Mouse (Mus musculus) heart, adult 2 months (tissue): ENCODE data around the gene Hjurp. TPM values are rescaled to one million over a fixed set of nuclear protein-coding genes. Genes with fewer than 3 reads are reported as not detected.

ENCODE experiments used
- DNase-seq, 2 experiments: peaks; one replicate each; pipeline ENCODE4 v3.0.0; 2021
- H3K27ac ChIP-seq: fragments of 200-600 bp; 2 replicates; pipeline ENCODE4 v1.8.1; 2022
- H3K27me3 ChIP-seq: fragments of 200-500 bp; 2 replicates; pipeline ENCODE4 v1.6.1; 2012; ENCODE audit warnings: mild to moderate bottlenecking, low read length, inconsistent platforms, mixed read lengths; ENCODE audit not compliant: control insufficient read depth, insufficient read depth
- H3K36me3 ChIP-seq: fragments of 200-500 bp; 2 replicates; pipeline ENCODE4 v1.6.1; 2012; ENCODE audit warnings: low read length, inconsistent platforms; ENCODE audit not compliant: control insufficient read depth, insufficient read depth
- H3K4me1 ChIP-seq: fragments of 200-500 bp; 2 replicates; pipeline ENCODE4 v1.6.1; 2011; ENCODE audit warnings: low read length; ENCODE audit not compliant: control insufficient read depth, insufficient read depth
- H3K4me3 ChIP-seq: fragments of 200-600 bp; 2 replicates; pipeline ENCODE4 v1.8.1; 2022
- H3K79me2 ChIP-seq: fragments of 200-500 bp; replicated peaks from 2 replicates; pipeline ENCODE4 v1.6.1; 2012; ENCODE audit warnings: mild to moderate bottlenecking, inconsistent platforms, low read length, moderate library complexity, mixed read lengths; ENCODE audit not compliant: control insufficient read depth, insufficient read depth
- H3K9ac ChIP-seq: fragments of 200-500 bp; 2 replicates; pipeline ENCODE4 v1.6.1; 2012; ENCODE audit warnings: low read depth, mild to moderate bottlenecking, control low read depth, inconsistent platforms, low read length, mixed read lengths
- CTCF ChIP-seq: fragments of 200-600 bp; IDR thresholded peaks from 2 replicates; pipeline ENCODE4 v1.8.1; 2022; ENCODE audit warnings: antibody characterized with exemption, mild to moderate bottlenecking, moderate library complexity
- EP300 ChIP-seq: fragments of 200-500 bp; IDR thresholded peaks from 2 replicates; pipeline ENCODE4 v1.6.1; 2011; ENCODE audit warnings: low read depth, low read length, control low read depth; ENCODE audit not compliant: insufficient read depth
- POLR2A ChIP-seq: fragments of 200-500 bp; IDR thresholded peaks from 2 replicates; pipeline ENCODE4 v1.6.1; 2011; ENCODE audit warnings: mild to moderate bottlenecking, low read depth, low read length, control low read depth; ENCODE audit not compliant: insufficient read depth
- WGBS: fragments of 180-500 bp; shearing (Covaris S2); methylation state at CpG from one replicate; pipeline ENCODE4 v1.1.7; 2018; 5-methylcytosine and 5-hydroxymethylcytosine counted together
- intact Hi-C: fragments of 180-260 bp; cut with DNase I; formaldehyde crosslinking; loops from one replicate; pipeline ENCODE4 v1.15.1; 2025
- polyA plus RNA-seq: library from polyadenylated mRNA; depleted of rRNA; stranded (reverse); fragments of >200 nt; gene quantifications from 2 replicates; pipeline ENCODE4 v1.2.3, GENCODE M21; 2012
- total RNA-seq, 2 experiments: library from RNA; stranded (reverse); gene quantifications; 2 replicates each; pipeline ENCODE4 v1.2.3; 2021

Hjurp gene
- total and polyA plus RNA-seq, 3 experiments, result 8.7 to 23.9 (median 11.5) TPM

GRCm38 (mm10) chr1:88220336-88220735 is 57.1 kb downstream of the Hjurp start:
- peak in 1 of 2 experiments; percentile 17 for DNase-seq
- Histone ChIP-seq H3K9ac (no peak overlapping the region), H3K36me3 (no peaks in the 10 kb centered on the region), H3K79me2 (no peaks in the 10 kb centered on the region), H3K27me3 (no peaks in the 10 kb centered on the region), H3K4me1 (no peaks in the 10 kb centered on the region), H3K4me3 (no peak overlapping the region), H3K27ac (no peak overlapping the region)
- intact Hi-C loops, result no loop called here
- TF ChIP-seq POLR2A, result no peak
- TF ChIP-seq CTCF, result no peak
- no peak for TF ChIP-seq EP300

GRCm38 (mm10) chr1:88219054-88219453 is 58.4 kb downstream of the Hjurp start:
- intact Hi-C loops, result no loop called here
- DNase-seq, result no peak
- Histone ChIP-seq H3K27ac (no peak overlapping the region), H3K36me3 (no peaks in the 10 kb centered on the region), H3K79me2 (no peaks in the 10 kb centered on the region), H3K27me3 (no peaks in the 10 kb centered on the region), H3K4me1 (no peaks in the 10 kb centered on the region), H3K9ac (no peak overlapping the region), H3K4me3 (no peak overlapping the region)
- no peak for TF ChIP-seq EP300
- no peak for TF ChIP-seq POLR2A
- no peak for TF ChIP-seq CTCF
- WGBS, result 15% methylated on average over 1 of the region's 1 CpGs

GRCm38 (mm10) chr1:88218591-88218990 is 58.8 kb downstream of the Hjurp start:
- TF ChIP-seq EP300 (no peak), POLR2A (no peak), CTCF (no peak)
- intact Hi-C loops, result no loop called here

DNA sequence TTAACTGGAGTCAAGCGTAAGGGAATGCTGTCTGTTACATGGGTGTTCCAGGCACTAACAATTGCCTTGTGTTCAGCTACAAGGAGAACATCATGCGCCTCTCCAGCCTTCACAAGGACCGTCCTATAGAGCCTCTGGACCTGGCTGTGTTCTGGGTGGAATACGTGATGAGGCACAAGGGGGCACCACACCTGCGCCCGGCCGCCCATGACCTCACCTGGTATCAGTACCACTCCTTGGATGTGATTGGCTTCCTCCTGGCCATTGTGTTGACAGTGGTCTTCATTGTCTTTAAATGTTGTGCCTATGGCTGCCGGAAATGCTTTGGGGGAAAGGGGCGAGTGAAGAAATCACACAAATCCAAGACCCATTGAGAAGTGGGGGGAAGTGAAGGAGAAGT is 59.4 kb downstream of the Hjurp start:
- Histone ChIP-seq H3K27ac (no peak overlapping the region), H3K4me3 (no peak overlapping the region), H3K27me3 (no peaks in the 10 kb centered on the region), H3K36me3 (no peaks in the 10 kb centered on the region), H3K79me2 (no peaks in the 10 kb centered on the region), H3K4me1 (no peaks in the 10 kb centered on the region), H3K9ac (no peak overlapping the region)
- intact Hi-C loops, result no loop called here
- WGBS, result 65% methylated on average over 9 of the region's 9 CpGs
- TF ChIP-seq POLR2A (no peak), EP300 (no peak), CTCF (no peak)
- peak in 1 of 2 experiments; percentile 31 for DNase-seq

More at GRCm38 (mm10) chr1:88218591-88218990, 58.8 kb downstream of the Hjurp start:
- Histone ChIP-seq H3K9ac (no peak overlapping the region), H3K4me1 (no peaks in the 10 kb centered on the region), H3K27ac (no peak overlapping the region), H3K27me3 (no peaks in the 10 kb centered on the region), H3K4me3 (no peak overlapping the region), H3K79me2 (no peaks in the 10 kb centered on the region), H3K36me3 (no peaks in the 10 kb centered on the region)
- WGBS, result 45% methylated on average over 4 of the region's 4 CpGs
- no peak for DNase-seq

GRCm38 (mm10) chr1:88217576-88217975 is 59.9 kb downstream of the Hjurp start:
- no peaks in the 10 kb centered on the region for H3K4me1 ChIP-seq
- intact Hi-C loops, result no loop called here
- H3K79me2 ChIP-seq, result no peaks in the 10 kb centered on the region
- no peak overlapping the region for H3K27ac ChIP-seq
- H3K4me3 ChIP-seq, result no peak overlapping the region
- H3K9ac ChIP-seq, result no peak overlapping the region
- no peaks in the 10 kb centered on the region for H3K27me3 ChIP-seq
- TF ChIP-seq EP300 (no peak), CTCF (no peak), POLR2A (no peak)
- no peaks in the 10 kb centered on the region for H3K36me3 ChIP-seq
- WGBS, result 34% methylated on average over 3 of the region's 3 CpGs
- DNase-seq, result no peak

DNA sequence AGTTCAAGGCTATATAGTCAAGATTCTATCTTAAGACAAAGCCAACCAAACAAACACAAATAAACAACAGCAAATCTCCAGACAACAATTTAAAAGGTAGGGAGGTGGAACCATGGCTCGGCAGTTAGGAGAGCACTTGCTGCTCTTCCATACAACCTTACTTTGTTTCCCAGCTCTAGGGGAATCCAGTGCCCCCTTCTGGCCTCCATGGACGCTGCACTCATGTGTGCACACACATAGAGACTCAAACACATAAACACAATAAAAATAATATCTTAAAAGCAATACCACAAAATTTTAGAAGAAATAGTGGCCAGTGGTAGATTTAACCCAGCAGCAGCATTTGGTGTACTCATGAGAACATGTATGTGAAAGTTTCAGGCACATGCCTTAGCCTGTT is 60.3 kb downstream of the Hjurp start:
- peak in 1 of 2 experiments; percentile 20 for DNase-seq
- Histone ChIP-seq H3K4me1 (no peaks in the 10 kb centered on the region), H3K27me3 (no peaks in the 10 kb centered on the region), H3K79me2 (no peaks in the 10 kb centered on the region), H3K36me3 (no peaks in the 10 kb centered on the region), H3K9ac (no peak overlapping the region), H3K4me3 (no peak overlapping the region), H3K27ac (no peak overlapping the region)
- peak; percentile 31 for TF ChIP-seq CTCF
- TF ChIP-seq POLR2A, result no peak
- intact Hi-C loops, result no loop called here
- WGBS, result 48% methylated on average over 2 of the region's 2 CpGs
